In the genomic region with DNA sequence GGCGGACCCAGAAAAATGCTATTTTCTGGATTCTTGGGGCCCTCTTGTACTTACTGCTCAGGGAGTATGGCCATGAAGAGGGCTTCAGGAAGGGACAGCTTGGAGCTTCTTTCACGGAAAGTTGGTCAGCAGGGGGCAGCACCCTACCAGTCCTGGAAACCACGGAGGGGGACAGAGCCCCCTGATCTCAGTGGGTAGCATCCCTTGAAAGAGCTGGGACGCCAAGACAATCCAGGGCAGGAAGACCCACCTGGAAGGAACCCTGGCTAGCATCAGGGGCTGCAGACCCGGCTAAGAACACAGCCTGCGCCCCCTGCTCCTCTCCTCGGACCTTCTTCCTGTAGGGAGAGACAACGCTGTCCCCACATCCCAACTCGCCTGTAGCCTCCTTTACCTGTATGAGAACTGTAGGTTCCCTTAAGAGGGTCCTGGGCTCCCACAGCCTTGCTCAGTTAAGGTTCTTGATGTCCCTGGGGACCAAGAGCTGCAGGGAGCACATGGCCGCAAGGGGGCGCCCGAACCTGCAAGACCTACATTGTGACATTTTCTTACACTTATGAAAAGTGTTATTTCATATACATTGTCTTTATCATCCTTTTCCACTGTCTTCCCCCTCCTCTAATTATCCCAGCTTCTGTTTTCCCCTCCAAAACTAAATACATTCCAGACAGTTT, we compare ENCODE assay signal across 8 mouse cellular contexts. TPM values are rescaled to one million over a fixed set of nuclear protein-coding genes. Genes with fewer than 3 reads are reported as not detected.
DNase-seq lines count a peak whose midpoint lies in the region; ATAC-seq lines count a peak whose summit lies in the region.

No protein-coding gene starts in this region.

- peak overlapping the region; percentile 64 for H3K4me2 ChIP-seq in forebrain, embryonic 16.5 days (ENCODE audit: low read length)
- H3K4me2 ChIP-seq in neural tube, embryonic 15.5 days = peak overlapping the region; percentile 72

- H3K9ac ChIP-seq in forebrain, embryonic 16.5 days (replicated peaks; ENCODE audit: low read depth, low read length) = peak overlapping the region; percentile 55
- peak overlapping the region; percentile 38 for H3K9ac ChIP-seq in neural tube, embryonic 15.5 days (replicated peaks)

- intact Hi-C loops in heart, postnatal 36 days (cut with DNase I) = loop anchor here (1.0 to 10.0 kb wide), 5 partner anchors 113 to 285 kb away; a partner anchor contains a TSS

- 15% methylated on average over 12 of the region's 12 CpGs for WGBS in forebrain, embryonic 16.5 days
- 18% methylated on average over 12 of the region's 12 CpGs for WGBS in neural tube, embryonic 15.5 days

- H3K4me3 ChIP-seq in forebrain, embryonic 16.5 days (replicated peaks; ENCODE audit: low read length) = peak overlapping the region; percentile 25
- H3K4me3 ChIP-seq in neural tube, embryonic 15.5 days (replicated peaks) = peak overlapping the region; percentile 32

- no peaks in the 10 kb centered on the region for H3K27me3 ChIP-seq in forebrain, embryonic 16.5 days (replicated peaks; ENCODE audit: control insufficient read depth, insufficient read depth, low read length)
- H3K27me3 ChIP-seq in neural tube, embryonic 15.5 days (replicated peaks) = no peaks in the 10 kb centered on the region

- peak; percentile 74 for ATAC-seq in forebrain, embryonic 16.5 days
- peak; percentile 73 for ATAC-seq in neural tube, embryonic 15.5 days (ENCODE audit: low FRiP score)

- no peaks in the 10 kb centered on the region for H3K36me3 ChIP-seq in forebrain, embryonic 16.5 days (ENCODE audit: control insufficient read depth, insufficient read depth)
- no peaks in the 10 kb centered on the region for H3K36me3 ChIP-seq in neural tube, embryonic 15.5 days

- DNase-seq in ES-CJ7 (ENCODE audit: low read depth, low spot score) = peak; percentile 82
- peak; percentile 63 for DNase-seq in cerebellum, adult 11 months
- peak; percentile 86 to 93 for DNase-seq in heart, postnatal 36 days
- peak; percentile 75 to 96 for DNase-seq in layer of hippocampus, adult 18-20 months (ENCODE audit: low spot score in 2 of 2)
- peak; percentile 83 to 87 for DNase-seq in lung, adult 18-20 months
- DNase-seq in testis, postnatal 10 days (ENCODE audit: low spot score) = peak; percentile 96

- no peaks in the 10 kb centered on the region for H3K9me3 ChIP-seq in forebrain, embryonic 16.5 days (ENCODE audit: control insufficient read depth, low read length)
- no peaks in the 10 kb centered on the region for H3K9me3 ChIP-seq in neural tube, embryonic 15.5 days (replicated peaks)

- no peak overlapping the region for H3K27ac ChIP-seq in forebrain, embryonic 16.5 days (ENCODE audit: low read length)
- H3K27ac ChIP-seq in neural tube, embryonic 15.5 days (replicated peaks) = peak overlapping the region; percentile 85; the same call in 1 of the 2 replicates

- peaks cover 9% of the 10 kb centered on the region for H3K4me1 ChIP-seq in forebrain, embryonic 16.5 days (replicated peaks; ENCODE audit: control insufficient read depth, insufficient read depth, low read length)
- H3K4me1 ChIP-seq in neural tube, embryonic 15.5 days = peaks cover 50% of the 10 kb centered on the region

RNA-seq across cellular contexts. Expression of a gene that starts 3.1 kb away (rescaled TPM):
- polyA plus RNA-seq in forebrain, embryonic 16.5 days (2015; fragmentation: Nextera tagmentation; extraction: Ambion mirVana) = 0.33 TPM in 1 of 2 replicates, not detected in the other
- not detected for total RNA-seq in heart, postnatal 36 days (2021)
- not detected for total RNA-seq in layer of hippocampus, adult 18-20 months (2021)
- 0.18 and 0.36 TPM in 2 replicates for polyA plus RNA-seq in neural tube, embryonic 15.5 days (2015; fragmentation: Nextera tagmentation; extraction: Ambion mirVana)

RNA-seq across cellular contexts. Expression of a gene that starts 58.8 kb away (rescaled TPM):
- 22.6 and 25.1 TPM in 2 replicates for polyA plus RNA-seq in forebrain, embryonic 16.5 days (2015; fragmentation: Nextera tagmentation; extraction: Ambion mirVana)
- total RNA-seq in heart, postnatal 36 days (2021) = 10 to 100 TPM; 13.0 to 15.6 TPM
- 10 to 100 TPM; 48.6 to 52.0 TPM for total RNA-seq in layer of hippocampus, adult 18-20 months (2021)
- polyA plus RNA-seq in neural tube, embryonic 15.5 days (2015; fragmentation: Nextera tagmentation; extraction: Ambion mirVana) = 19.9 and 20.5 TPM in 2 replicates
